Mouse (Mus musculus) liver, adult 2 months (tissue): ENCODE results near the gene Kansl1.

Source experiments
- CTCF ChIP-seq: fragments of 200-500 bp; IDR thresholded peaks from 2 replicates; pipeline ENCODE4 v1.5.1; 2011; ENCODE audit warnings: low read depth, low read length, control low read depth
- POLR2A ChIP-seq: fragments of 200-500 bp; IDR thresholded peaks from 2 replicates; pipeline ENCODE4 v1.6.1; 2011; ENCODE audit warnings: low read length, control low read depth; ENCODE audit not compliant: insufficient read depth; ENCODE audit errors: extremely low read depth

- TF ChIP-seq CTCF (no peak), POLR2A (no peak)
Observed at GRCm38 (mm10) chr11:104459671-104460070, 9.0 kb downstream of the Kansl1 start.
